Mouse (Mus musculus) urinary bladder, postnatal 14 days (tissue): Measurements from ENCODE around the gene Sft2d1.
"Not testable (repeated sequence)": the region's sequence is repeated elsewhere in the genome, so short reads cannot be mapped to it uniquely, and the experiment has no call there.

Experiments
- DNase-seq: peaks from one replicate; pipeline ENCODE4 v3.0.0; 2021; ENCODE audit warnings: low spot score

Gene Sft2d1

GRCm38 (mm10) chr17:8302772-8303438 lies 8.0 kb upstream of the Sft2d1 start:
- no peak for DNase-seq

GRCm38 (mm10) chr17:8303671-8304070 lies 7.2 kb upstream of the Sft2d1 start:
- no peak for DNase-seq

GRCm38 (mm10) chr17:8305801-8306200 lies 5.1 kb upstream of the Sft2d1 start:
- DNase-seq = no peak

- DNase-seq = no peak
Measured at GRCm38 (mm10) chr17:8311751-8312150, 849 bp downstream of the Sft2d1 start.

GRCm38 (mm10) chr17:8313976-8314375 lies 3.1 kb downstream of the Sft2d1 start:
- DNase-seq = no peak

DNA sequence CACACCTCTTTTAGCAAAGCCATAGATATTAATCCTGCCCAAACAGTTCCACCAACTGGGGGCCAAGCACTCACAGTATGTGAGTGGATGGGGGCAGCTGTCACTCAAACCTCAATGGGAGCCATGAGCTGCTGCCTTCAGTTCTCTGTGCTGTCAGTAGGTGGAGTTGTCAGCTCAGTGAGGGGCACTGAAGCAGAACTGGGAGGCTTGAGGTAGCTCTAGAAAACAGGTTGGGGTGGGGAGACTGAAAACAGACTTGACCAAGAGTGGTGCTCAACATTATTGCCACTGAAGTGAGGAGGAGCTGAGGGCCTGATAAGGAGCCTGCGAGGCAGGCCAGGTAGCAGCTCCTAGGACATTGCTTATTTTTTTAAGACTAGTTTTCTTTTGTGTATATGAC lies 5.3 kb downstream of the Sft2d1 start:
- no peak for DNase-seq

DNA sequence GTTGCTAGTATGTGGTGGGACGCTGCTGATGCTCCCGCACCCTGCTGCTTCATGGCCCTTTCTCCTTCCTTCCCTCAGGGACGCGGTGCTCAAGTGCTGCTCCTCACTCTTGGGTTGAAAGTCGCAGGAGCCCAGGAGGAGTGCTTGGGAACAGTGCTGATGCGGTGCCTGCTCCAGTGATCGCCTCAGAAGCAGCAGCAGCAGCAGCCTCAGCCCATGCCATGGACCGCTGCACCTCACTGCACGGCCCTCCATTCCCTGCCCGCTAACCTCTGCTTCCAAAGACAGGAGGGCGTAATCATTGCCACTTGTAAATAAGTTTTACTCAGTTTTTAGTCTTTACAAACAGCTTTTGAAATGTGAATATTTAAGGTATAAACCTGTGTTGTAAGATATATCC lies 16.0 kb downstream of the Sft2d1 start:
- DNase-seq = not testable (repeated sequence)

GRCm38 (mm10) chr17:8328511-8329174 lies 17.7 kb downstream of the Sft2d1 start:
- DNase-seq = no peak

DNA sequence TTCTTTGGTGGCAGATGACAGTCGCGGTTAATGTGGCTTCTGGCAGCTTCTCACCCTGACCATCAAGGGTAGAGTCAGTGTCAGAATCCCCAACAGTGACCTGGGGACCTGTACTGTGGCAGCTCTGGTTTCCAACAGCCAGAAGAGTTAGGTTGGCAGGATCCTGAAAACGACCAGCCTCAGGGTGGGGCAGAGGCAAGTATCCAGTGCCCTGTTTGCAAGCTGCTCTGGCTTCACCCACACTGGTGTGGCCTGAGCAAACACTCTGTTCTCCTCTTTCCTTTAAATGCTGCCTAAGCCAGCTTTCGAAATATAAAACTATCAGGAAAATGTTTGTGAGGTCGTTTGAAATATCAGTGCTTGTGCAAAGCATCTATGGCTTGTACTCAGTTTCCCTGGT lies 19.7 kb downstream of the Sft2d1 start:
- DNase-seq = no peak

- not testable (repeated sequence) for DNase-seq
Measured at GRCm38 (mm10) chr17:8337159-8337558, 26.3 kb downstream of the Sft2d1 start, which contains the start of gene Prr18. Gene Prr18 (plus strand): TSS chr17:8337459.

DNA sequence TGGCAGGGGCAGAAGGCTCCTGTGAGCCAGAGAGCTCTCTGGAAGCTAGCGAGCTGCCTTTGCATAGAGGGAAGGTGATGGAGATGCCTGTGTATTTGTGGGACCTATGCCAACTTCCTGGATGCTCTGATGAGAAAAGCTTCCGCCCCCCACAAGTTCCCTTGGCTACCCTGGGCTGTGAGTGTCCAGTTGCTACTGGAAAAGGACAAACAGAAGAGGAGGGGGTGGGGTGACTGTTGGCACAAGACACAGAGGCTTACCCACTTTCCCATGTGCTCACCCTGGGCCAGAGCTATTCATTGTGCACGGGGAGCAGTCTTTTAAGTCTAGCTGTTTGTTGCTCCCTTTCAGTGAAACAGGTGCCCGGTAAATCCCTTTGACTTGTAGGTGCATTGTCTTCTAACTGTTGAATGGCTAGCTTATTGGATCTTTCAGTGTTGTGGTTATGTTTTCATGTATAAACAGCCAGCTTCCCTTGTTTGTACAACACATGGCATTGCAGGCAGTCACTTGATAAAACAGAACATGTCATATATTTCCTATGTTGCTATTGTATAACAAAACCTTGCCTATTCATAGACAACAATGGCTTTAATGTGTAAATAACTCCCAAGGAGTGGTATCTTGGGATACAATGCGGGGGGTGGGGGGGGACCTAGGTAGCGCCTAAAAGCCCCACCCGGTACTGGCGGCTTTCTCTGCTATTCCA lies 28.9 kb downstream of the Sft2d1 start:
- DNase-seq = no peak

GRCm38 (mm10) chr17:8340407-8341359 lies 29.8 kb downstream of the Sft2d1 start:
- no peak for DNase-seq

DNA sequence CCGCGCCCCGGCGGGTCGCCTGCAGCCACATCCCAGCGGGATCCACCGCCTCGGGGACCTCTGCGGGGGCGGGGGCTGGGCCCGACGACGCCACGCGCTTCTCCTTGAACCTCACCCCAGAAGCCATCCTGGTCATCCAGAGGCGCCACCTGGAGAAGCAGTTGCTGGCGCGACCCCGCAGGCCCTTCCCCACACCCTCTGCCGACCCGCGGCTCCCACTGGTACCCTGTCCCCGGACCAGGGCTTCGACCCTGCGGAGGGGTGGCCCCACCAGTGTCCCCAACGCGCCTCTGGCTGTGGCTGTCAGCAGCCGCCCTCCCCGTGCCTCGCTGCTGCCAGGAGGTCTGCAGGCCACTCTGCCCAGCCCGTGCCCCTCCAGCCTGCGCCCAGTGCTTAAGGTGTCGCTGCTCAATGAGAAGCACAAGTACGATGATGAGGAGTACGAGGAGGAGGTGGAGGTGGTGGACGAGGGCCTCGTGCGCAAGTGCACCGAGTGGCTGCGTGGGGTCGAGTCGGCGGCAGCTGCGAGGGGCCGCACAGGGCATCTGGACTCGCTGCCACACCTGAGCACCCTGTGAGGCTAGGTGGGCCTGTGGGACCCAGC lies 30.6 kb downstream of the Sft2d1 start:
- DNase-seq = no peak

DNA sequence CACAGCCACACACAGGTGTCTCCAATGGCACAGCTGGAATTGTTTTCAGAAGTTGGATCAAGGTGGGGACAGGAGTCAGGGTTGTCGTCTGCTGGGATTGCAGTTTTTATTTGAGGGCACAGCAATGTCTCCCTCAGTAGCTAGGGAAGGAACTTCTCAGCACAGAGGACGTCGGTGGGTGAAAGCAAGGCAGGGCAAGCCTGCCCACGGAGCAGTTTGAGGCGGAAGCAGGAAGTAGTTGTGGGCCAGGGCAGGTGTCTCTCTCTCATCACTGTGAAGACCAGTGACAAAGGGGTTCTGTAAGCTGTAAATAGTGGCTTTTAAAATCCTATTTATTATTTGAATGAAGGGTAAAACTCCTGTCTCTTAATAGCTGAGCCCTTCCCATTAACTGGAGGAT lies 31.8 kb downstream of the Sft2d1 start:
- DNase-seq = no peak

GRCm38 (mm10) chr17:8343416-8343815 lies 32.5 kb downstream of the Sft2d1 start:
- no peak for DNase-seq

GRCm38 (mm10) chr17:8347765-8348285 lies 36.9 kb downstream of the Sft2d1 start:
- DNase-seq = no peak

DNA sequence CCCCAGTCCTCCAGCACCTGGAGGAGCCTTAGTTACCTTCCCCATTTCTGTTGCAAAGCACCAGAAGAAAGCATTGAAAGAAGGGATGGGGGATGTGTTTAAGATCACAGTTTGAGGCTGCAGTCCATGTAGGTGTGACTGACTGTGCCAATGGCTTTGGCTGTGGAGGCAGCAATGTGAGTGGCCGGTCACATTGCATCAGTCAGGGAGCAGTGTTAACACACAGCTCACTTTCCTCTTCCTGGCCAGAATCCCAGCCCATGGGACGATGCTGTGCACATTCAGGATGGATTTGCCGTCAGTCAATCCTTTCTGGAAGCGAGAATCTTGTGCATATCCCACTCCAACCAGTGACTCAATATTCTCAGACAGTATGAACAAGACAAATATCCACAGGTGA lies 38.0 kb downstream of the Sft2d1 start:
- DNase-seq = no peak

DNA sequence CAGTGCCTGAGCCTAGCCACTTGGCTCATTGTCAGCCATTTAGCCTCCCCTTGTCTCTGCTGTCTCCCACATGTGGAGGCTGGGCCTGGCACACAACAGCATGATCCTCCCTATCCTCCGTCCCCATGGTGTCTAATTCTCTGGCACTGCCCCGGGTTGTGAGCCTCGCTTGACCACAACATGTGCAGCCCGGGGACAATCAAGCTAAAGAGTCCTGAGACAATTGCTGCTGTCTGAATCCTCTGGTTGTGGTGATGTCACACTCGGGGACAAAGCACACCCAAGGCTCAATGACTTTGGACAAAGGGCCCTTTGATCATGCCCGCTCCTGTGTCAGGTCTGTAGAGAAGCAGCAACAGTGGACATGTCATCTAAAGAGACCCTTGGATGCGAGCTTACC lies 40.2 kb downstream of the Sft2d1 start:
- DNase-seq = no peak

DNA sequence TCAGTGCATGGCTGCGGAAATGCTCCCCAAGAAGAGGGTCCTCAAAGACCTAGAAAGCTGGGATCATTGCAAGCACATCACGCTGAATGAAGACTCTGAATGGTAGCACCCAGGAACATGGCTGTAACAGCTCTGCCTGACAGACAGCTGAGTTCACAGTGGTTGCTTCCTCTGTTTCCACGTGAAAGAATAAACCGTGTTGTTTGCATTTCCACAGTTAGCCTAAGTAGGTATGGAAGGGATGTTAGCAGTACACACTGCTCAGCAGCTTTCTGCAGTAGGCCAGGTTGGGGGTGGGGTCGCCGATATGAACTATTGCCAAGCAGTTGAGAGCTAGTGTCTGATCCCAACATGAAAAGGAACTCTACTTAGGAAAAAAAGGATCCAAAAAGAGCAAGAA lies 44.8 kb downstream of the Sft2d1 start, which contains the start of gene T2:
TSS of gene T2 (plus strand) at position 301 of the 400 bp plus-strand sequence.
- DNase-seq = no peak

DNA sequence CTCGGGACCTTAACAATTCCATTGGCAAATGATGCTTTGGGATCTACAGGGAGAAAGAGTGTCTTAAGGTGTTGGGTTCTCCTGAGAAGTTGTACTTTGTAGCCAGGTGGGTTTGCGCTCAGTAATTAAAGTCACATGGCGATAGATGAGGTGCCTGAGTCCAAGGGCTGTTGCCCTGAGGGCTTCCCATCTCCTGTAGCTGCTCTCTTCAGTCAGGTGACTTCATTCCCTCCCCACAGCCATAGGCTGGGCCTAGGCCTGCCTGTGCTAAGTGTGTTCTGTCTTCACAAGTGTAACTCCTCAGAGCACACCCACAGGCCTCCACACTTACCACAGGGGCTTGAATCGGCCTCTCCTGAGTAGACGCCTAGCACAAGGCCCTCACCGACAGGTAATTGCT lies 46.6 kb downstream of the Sft2d1 start:
- DNase-seq = no peak

GRCm38 (mm10) chr17:8360876-8361275 lies 50.0 kb downstream of the Sft2d1 start:
- no peak for DNase-seq
